Mouse (Mus musculus) liver, adult 2 months (tissue): ENCODE data around the gene Tmc1.

ENCODE experiments used
- CTCF ChIP-seq: fragments of 200-500 bp; IDR thresholded peaks from 2 replicates; pipeline ENCODE4 v1.5.1; 2011; ENCODE audit warnings: low read depth, low read length, control low read depth
- POLR2A ChIP-seq: fragments of 200-500 bp; IDR thresholded peaks from 2 replicates; pipeline ENCODE4 v1.6.1; 2011; ENCODE audit warnings: low read length, control low read depth; ENCODE audit not compliant: insufficient read depth; ENCODE audit errors: extremely low read depth

DNA sequence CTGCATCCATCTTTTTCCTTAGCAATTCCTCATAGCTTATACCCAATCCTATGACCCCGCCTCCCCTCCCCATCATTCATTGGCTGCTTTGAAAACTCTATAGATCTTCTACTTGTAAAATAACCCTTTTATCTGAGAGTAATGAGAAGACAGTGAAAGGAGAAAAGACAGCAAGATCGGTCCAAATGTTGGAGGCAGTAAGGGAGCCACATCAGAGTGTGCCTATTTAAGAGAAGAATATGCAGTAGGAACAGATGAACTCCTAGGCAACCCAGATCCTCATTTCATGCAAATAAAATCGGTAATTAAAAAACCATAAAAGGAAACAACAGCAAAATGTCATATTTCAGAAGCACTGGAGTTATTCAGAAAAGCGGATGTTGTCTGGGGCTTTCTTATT lies 35.8 kb downstream of the Tmc1 start:
- TF ChIP-seq CTCF (no peak), POLR2A (no peak)
